Comparison of ENCODE assay signal across 8 mouse cellular contexts in genomic region chr2:103566423-103566712, GRCm38 (mm10). TPM values are rescaled to one million over a fixed set of nuclear protein-coding genes. Genes with fewer than 3 reads are reported as not detected.
A peak's percentile ranks its signal among the peaks of the same experiment; 100 is the strongest.
DNase-seq lines count a peak whose midpoint lies in the region; ATAC-seq and TF ChIP-seq lines count a peak whose summit lies in the region.

No protein-coding gene starts in this region.

- ATAC-seq in heart, embryonic 14.5 days (ENCODE audit: insufficient number of reproducible peaks, insufficient read depth, low FRiP score, low read depth), result peak; percentile 27
- ATAC-seq in forebrain, postnatal 0 days, result no peak; the same call in 1 of the 2 replicates

- peak overlapping the region; percentile 66 to 81 for H3K4me3 ChIP-seq in heart, embryonic 14.5 days (ENCODE audit: control insufficient read depth in 1 of 2, insufficient read depth in 1 of 2, low read depth in 1 of 2, low read length in 2 of 2)
- peak overlapping the region; percentile 58 to 92 for H3K4me3 ChIP-seq in ES-E14 (ENCODE audit: insufficient read depth in 1 of 2, low read depth in 1 of 2, low read length in 2 of 2, poor library complexity in 1 of 2, severe bottlenecking in 1 of 2)
- H3K4me3 ChIP-seq in forebrain, postnatal 0 days (ENCODE audit: low read depth, low read length), result peak overlapping the region; percentile 55
- H3K4me3 ChIP-seq in megakaryocyte, embryonic 14.5 days (replicated peaks), result peak overlapping the region; percentile 92

- H3K36me3 ChIP-seq in heart, embryonic 14.5 days (ENCODE audit: control insufficient read depth, insufficient read depth, low read length), result no peaks in the 10 kb centered on the region
- H3K36me3 ChIP-seq in ES-E14 (ENCODE audit: control insufficient read depth, insufficient read depth, low read length, poor library complexity, severe bottlenecking), result no peaks in the 10 kb centered on the region
- no peaks in the 10 kb centered on the region for H3K36me3 ChIP-seq in forebrain, postnatal 0 days (ENCODE audit: insufficient read depth)
- no peaks in the 10 kb centered on the region for H3K36me3 ChIP-seq in megakaryocyte, embryonic 14.5 days (replicated peaks; ENCODE audit: low read length)

- H3K27me3 ChIP-seq in heart, embryonic 14.5 days (ENCODE audit: control insufficient read depth, insufficient read depth, low read length), result no peaks in the 10 kb centered on the region; the same call in 1 of the 2 replicates
- H3K27me3 ChIP-seq in forebrain, postnatal 0 days (ENCODE audit: insufficient read depth, low read length), result no peaks in the 10 kb centered on the region
- peaks cover 78% of the 10 kb centered on the region for H3K27me3 ChIP-seq in megakaryocyte, embryonic 14.5 days (replicated peaks)

- in situ Hi-C loops in ES-E14 (cut with MboI; ENCODE audit: low sequenced_read_pairs in 2 of 2, unreplicated experiment in 2 of 2), result loop anchor here in 1 of 2 experiments (5.0 to 10.0 kb wide), 3 partner anchors 151 to 428 kb away; no protein-coding TSS in a partner anchor

- no peak for TF ChIP-seq CTCF in forebrain, postnatal 0 days (IDR thresholded peaks at IDR 0.05; ENCODE audit: low read depth)

- no peaks in the 10 kb centered on the region for H3K9me3 ChIP-seq in heart, embryonic 14.5 days (ENCODE audit: control insufficient read depth, low read length)
- H3K9me3 ChIP-seq in ES-E14 (ENCODE audit: control insufficient read depth, insufficient read depth, low read depth, low read length), result no peaks in the 10 kb centered on the region
- H3K9me3 ChIP-seq in forebrain, postnatal 0 days (ENCODE audit: low read length), result no peaks in the 10 kb centered on the region
- no peaks in the 10 kb centered on the region for H3K9me3 ChIP-seq in megakaryocyte, embryonic 14.5 days

- intact Hi-C loops in heart, postnatal 25 days (cut with DNase I), result loop anchor here (5.0 to 10.0 kb wide), 3 partner anchors 36 to 408 kb away; no protein-coding TSS in a partner anchor

- WGBS in heart, embryonic 14.5 days, result 0% methylated on average over 40 of the region's 40 CpGs
- under 1% methylated on average over 40 of the region's 40 CpGs for WGBS in forebrain, postnatal 0 days

- peak overlapping the region; percentile 92 for H3K9ac ChIP-seq in heart, embryonic 14.5 days (ENCODE audit: low read length)
- peak overlapping the region; percentile 80 for H3K9ac ChIP-seq in ES-E14 (ENCODE audit: insufficient read depth, low read depth, low read length, poor library complexity, severe bottlenecking)
- peak overlapping the region; percentile 41 for H3K9ac ChIP-seq in forebrain, postnatal 0 days

- peak overlapping the region; percentile 61 to 91 for H3K27ac ChIP-seq in heart, embryonic 14.5 days (replicated peaks in 1 of 2; ENCODE audit: control insufficient read depth in 1 of 2, insufficient read depth in 1 of 2, low read depth in 2 of 2, low read length in 2 of 2)
- no peak overlapping the region for H3K27ac ChIP-seq in ES-E14 (ENCODE audit: insufficient read depth, low read depth, low read length, poor library complexity, severe bottlenecking)
- no peak overlapping the region for H3K27ac ChIP-seq in forebrain, postnatal 0 days (ENCODE audit: low read depth, low read length)

- H3K4me2 ChIP-seq in heart, embryonic 14.5 days (ENCODE audit: low read length), result peak overlapping the region; percentile 93
- H3K4me2 ChIP-seq in forebrain, postnatal 0 days (ENCODE audit: low read depth), result peak overlapping the region; percentile 99

- H3K4me1 ChIP-seq in heart, embryonic 14.5 days (ENCODE audit: control insufficient read depth in 2 of 2, insufficient read depth in 2 of 2, low read length in 2 of 2), result peaks cover 11 to 34% of the 10 kb centered on the region in 2 experiments
- H3K4me1 ChIP-seq in ES-E14 (ENCODE audit: control insufficient read depth in 2 of 2, insufficient read depth in 2 of 2, low read length in 2 of 2, poor library complexity in 1 of 2), result no peaks in the 10 kb centered on the region
- H3K4me1 ChIP-seq in forebrain, postnatal 0 days (ENCODE audit: insufficient read depth), result peaks cover 17% of the 10 kb centered on the region
- H3K4me1 ChIP-seq in megakaryocyte, embryonic 14.5 days, result peaks cover 24% of the 10 kb centered on the region

- no peak for DNase-seq in heart, postnatal 25 days (ENCODE audit: low spot score)
- no peak for DNase-seq in ES-E14 (ENCODE audit: low read depth, low spot score)
- no peak for DNase-seq in forebrain, postnatal 0 days
- DNase-seq in right cerebral cortex, postnatal 4 days, result no peak
- DNase-seq in Muller cell, postnatal 12 days (ENCODE audit: inconsistent ontology term), result no peak
- DNase-seq in lung, adult 18-20 months, result no peak

TF ChIP-seq in ES-E14, 5 proteins besides CTCF, POLR2A, EP300 and RAD21:
- TF ChIP-seq CHD2 (IDR thresholded peaks at IDR 0.05; ENCODE audit: low read depth, low read length) (no peak), HCFC1 (IDR thresholded peaks at IDR 0.05; ENCODE audit: borderline replicate concordance, insufficient read depth, low read length) (0 out of 2 replicates have a peak, but pooled peaks have one; percentile 33)
TF ChIP-seq in ES-E14: peak in this region for 1.

RNA-seq across cellular contexts. Expression of gene Abtb2, which starts 0.3 kb away (rescaled TPM):
- polyA plus RNA-seq in heart, embryonic 14.5 days (2014; fragmentation: Nextera tagmentation; extraction: Ambion mirVana), result 18.4 and 18.6 TPM in 2 replicates
- total RNA-seq in heart, postnatal 25 days (2021), result 10 to 100 TPM; 23.2 to 26.2 TPM
- 5.2 and 5.5 TPM in 2 replicates for total RNA-seq in ES-E14 (2012; rRNA removed)
- 13.9 and 16.9 TPM in 2 replicates for total RNA-seq in forebrain, postnatal 0 days (2014; rRNA removed)
- polyA plus RNA-seq in forebrain, postnatal 0 days (2015; fragmentation: Nextera tagmentation; extraction: Ambion mirVana), result 6.5 TPM in 2 replicates
- polyA plus RNA-seq in megakaryocyte, embryonic 14.5 days (2012; ENCODE audit: insufficient read depth, low replicate concordance), result 0.50 TPM in 1 of 2 replicates, not detected in the other

Comparison
In these comparisons a context has a peak if more than half of its experiments do, and no peak if none do; other contexts are left out.
1. H3K27ac ChIP-seq: peak in heart, embryonic 14.5 days (2 of 2); none in ES-E14 (single experiment) and forebrain, postnatal 0 days (single experiment).
2. H3K9ac ChIP-seq: peak in every context shown above with its lines; median percentile 92 in heart, embryonic 14.5 days; 80 in ES-E14; 41 in forebrain, postnatal 0 days.
3. Peak in every context shown above with its lines, with median percentiles within 50 percentile points of each other: H3K4me3 ChIP-seq.